Mouse (Mus musculus) neural tube, embryonic 11.5 days (tissue): ENCODE measurements around the gene Eif4enif1. TPM values are rescaled to one million over a fixed set of nuclear protein-coding genes. Genes with fewer than 3 reads are reported as not detected.

Experiments used
- ATAC-seq: fragments of 200-750 bp; cut with Nextera tagmentation; 2 replicates; pipeline ENCODE4 v1.8.0; 2017; ENCODE audit warnings: moderate number of reproducible peaks, mild to moderate bottlenecking, moderate TSS enrichment, moderate library complexity; ENCODE audit not compliant: insufficient read depth, low FRiP score, low TSS enrichment
- DNase-seq: peaks from one replicate; pipeline ENCODE4 v3.0.0-alpha.2; 2015; ENCODE audit warnings: low spot score
- H3K27ac ChIP-seq: fragments of 300-500 bp; sonication (generic); 2 replicates; pipeline ENCODE4 v1.5.1; 2014; ENCODE audit warnings: low read depth, mild to moderate bottlenecking, low read length
- H3K27me3 ChIP-seq: fragments of 300-500 bp; sonication (generic); 2 replicates; pipeline ENCODE4 v1.6.1; 2014; ENCODE audit warnings: mild to moderate bottlenecking, low read length, mixed read lengths; ENCODE audit not compliant: control insufficient read depth, insufficient read depth
- H3K36me3 ChIP-seq: fragments of 300-500 bp; sonication (generic); 2 replicates; pipeline ENCODE4 v1.6.1; 2014; ENCODE audit warnings: mild to moderate bottlenecking, low read length, moderate library complexity, mixed read lengths; ENCODE audit not compliant: control insufficient read depth, insufficient read depth
- H3K4me1 ChIP-seq: fragments of 300-500 bp; sonication (generic); 2 replicates; pipeline ENCODE4 v1.6.1; 2014; ENCODE audit warnings: low read length, mixed read lengths; ENCODE audit not compliant: control insufficient read depth, insufficient read depth
- H3K4me2 ChIP-seq: fragments of 300-500 bp; sonication (generic); 2 replicates; pipeline ENCODE4 v1.6.1; 2014; ENCODE audit warnings: low read depth, mild to moderate bottlenecking, moderate library complexity
- H3K4me3 ChIP-seq: fragments of 300-500 bp; sonication (generic); 2 replicates; pipeline ENCODE4 v1.5.1; 2014; ENCODE audit warnings: low read depth, low read length
- H3K9ac ChIP-seq: fragments of 300-500 bp; sonication (generic); 2 replicates; pipeline ENCODE4 v1.6.1; 2014; ENCODE audit warnings: mild to moderate bottlenecking, low read length
- H3K9me3 ChIP-seq: fragments of 300-500 bp; sonication (generic); 2 replicates; pipeline ENCODE4 v1.6.1; 2016; ENCODE audit warnings: low read length; ENCODE audit not compliant: control insufficient read depth
- WGBS: fragments of 180-500 bp; shearing (Covaris S2); extraction: QIAGEN DNeasy Blood & Tissue Kit; methylation state at CpG from one replicate; pipeline ENCODE4 v1.1.7; 2014; 5-methylcytosine and 5-hydroxymethylcytosine counted together
- polyA plus RNA-seq: library from polyadenylated mRNA; unstranded; fragments of >200 nt; fragmentation: Nextera tagmentation; extraction: Ambion mirVana; gene quantifications from 2 replicates; pipeline ENCODE4 v1.2.1, GENCODE M21; 2014

Eif4enif1 gene
- polyA plus RNA-seq, 1 experiment from 2014 or later, result 66.8 TPM

GRCm38 (mm10) chr11:3232248-3232647, 30.1 kb downstream of the Eif4enif1 start:
- H3K27me3 ChIP-seq, result no peaks in the 10 kb centered on the region
- no peaks in the 10 kb centered on the region for H3K9me3 ChIP-seq
- H3K9ac ChIP-seq, result no peak overlapping the region
- no peak overlapping the region for H3K4me2 ChIP-seq
- no peak for ATAC-seq
- H3K27ac ChIP-seq, result no peak overlapping the region
- H3K4me1 ChIP-seq, result no peaks in the 10 kb centered on the region
- WGBS, result 89% methylated on average over 3 of the region's 3 CpGs
- no peak for DNase-seq
- no peak overlapping the region for H3K4me3 ChIP-seq
- H3K36me3 ChIP-seq, result peaks cover 27% of the 10 kb centered on the region

GRCm38 (mm10) chr11:3233704-3234103, 31.5 kb downstream of the Eif4enif1 start:
- Histone ChIP-seq H3K4me3 (no peak overlapping the region), H3K27me3 (no peaks in the 10 kb centered on the region), H3K36me3 (peaks cover 30% of the 10 kb centered on the region), H3K9ac (no peak overlapping the region), H3K4me1 (no peaks in the 10 kb centered on the region), H3K9me3 (no peaks in the 10 kb centered on the region), H3K27ac (no peak overlapping the region), H3K4me2 (no peak overlapping the region)
- no peak for ATAC-seq
- WGBS, result 96% methylated on average over 4 of the region's 4 CpGs
- no peak for DNase-seq

GRCm38 (mm10) chr11:3235277-3235676, 33.1 kb downstream of the Eif4enif1 start:
- Histone ChIP-seq H3K4me3 (no peak overlapping the region), H3K9me3 (no peaks in the 10 kb centered on the region), H3K27me3 (no peaks in the 10 kb centered on the region), H3K4me2 (no peak overlapping the region), H3K27ac (no peak overlapping the region), H3K36me3 (peaks cover 30% of the 10 kb centered on the region), H3K4me1 (no peaks in the 10 kb centered on the region), H3K9ac (no peak overlapping the region)
- 90% methylated on average over 5 of the region's 5 CpGs for WGBS
- DNase-seq, result no peak
- no peak for ATAC-seq

GRCm38 (mm10) chr11:3242395-3242794, 40.2 kb downstream of the Eif4enif1 start:
- ATAC-seq (no peak), DNase-seq (no peak)
- H3K4me2 ChIP-seq, result no peak overlapping the region
- no peaks in the 10 kb centered on the region for H3K27me3 ChIP-seq
- WGBS, result 93% methylated on average over 7 of the region's 7 CpGs
- H3K9me3 ChIP-seq, result no peaks in the 10 kb centered on the region
- no peak overlapping the region for H3K4me3 ChIP-seq
- no peak overlapping the region for H3K27ac ChIP-seq
- no peaks in the 10 kb centered on the region for H3K4me1 ChIP-seq
- no peak overlapping the region for H3K9ac ChIP-seq
- peaks cover 39% of the 10 kb centered on the region for H3K36me3 ChIP-seq

- Histone ChIP-seq H3K27me3 (no peaks in the 10 kb centered on the region), H3K9me3 (no peaks in the 10 kb centered on the region), H3K9ac (no peak overlapping the region), H3K4me3 (no peak overlapping the region), H3K27ac (no peak overlapping the region), H3K4me1 (no peaks in the 10 kb centered on the region), H3K4me2 (no peak overlapping the region), H3K36me3 (peaks cover 37% of the 10 kb centered on the region)
- no peak for DNase-seq
- ATAC-seq, result no peak
- 84% methylated on average over 4 of the region's 4 CpGs for WGBS
Measured at GRCm38 (mm10) chr11:3243771-3244170, 41.6 kb downstream of the Eif4enif1 start.

GRCm38 (mm10) chr11:3247387-3247786, 45.2 kb downstream of the Eif4enif1 start:
- ATAC-seq, result no peak
- no peak for DNase-seq
- WGBS, result 96% methylated on average over 2 of the region's 2 CpGs
- H3K4me2 ChIP-seq, result no peak overlapping the region
- H3K27me3 ChIP-seq, result no peaks in the 10 kb centered on the region
- no peak overlapping the region for H3K4me3 ChIP-seq
- H3K9me3 ChIP-seq, result no peaks in the 10 kb centered on the region
- peaks cover 42% of the 10 kb centered on the region for H3K36me3 ChIP-seq
- no peaks in the 10 kb centered on the region for H3K4me1 ChIP-seq
- no peak overlapping the region for H3K27ac ChIP-seq
- no peak overlapping the region for H3K9ac ChIP-seq

- no peak overlapping the region for H3K27ac ChIP-seq
- DNase-seq (no peak), ATAC-seq (no peak)
- H3K4me2 ChIP-seq, result no peak overlapping the region
- no peaks in the 10 kb centered on the region for H3K9me3 ChIP-seq
- WGBS, result 93% methylated on average over 1 of the region's 1 CpGs
- H3K9ac ChIP-seq, result no peak overlapping the region
- peaks cover 21% of the 10 kb centered on the region for H3K36me3 ChIP-seq
- no peaks in the 10 kb centered on the region for H3K27me3 ChIP-seq
- peaks cover 6% of the 10 kb centered on the region; the same call in 1 of the 2 replicates for H3K4me1 ChIP-seq
- H3K4me3 ChIP-seq, result no peak overlapping the region
Measured at GRCm38 (mm10) chr11:3259537-3259936, 57.3 kb downstream of the Eif4enif1 start.

GRCm38 (mm10) chr11:3265291-3266078, 63.3 kb downstream of the Eif4enif1 start:
- Histone ChIP-seq H3K36me3 (peaks cover 10% of the 10 kb centered on the region), H3K4me2 (peak overlapping the region; percentile 76), H3K27ac (peak overlapping the region; percentile 80), H3K9ac (peak overlapping the region; percentile 93), H3K4me1 (peaks cover 11% of the 10 kb centered on the region; the same call in 1 of the 2 replicates), H3K4me3 (peak overlapping the region; percentile 67), H3K27me3 (no peaks in the 10 kb centered on the region), H3K9me3 (no peaks in the 10 kb centered on the region)
- under 1% methylated on average over 26 of the region's 26 CpGs for WGBS
- ATAC-seq (no peak), DNase-seq (peak; percentile 45)

- Histone ChIP-seq H3K9ac (peak within 1 kb of the TSS; percentile 93), H3K27ac (peak within 1 kb of the TSS; percentile 80), H3K4me2 (peak within 1 kb of the TSS; percentile 76), H3K9me3 (no peaks in the 10 kb centered on the region), H3K27me3 (no peaks in the 10 kb centered on the region), H3K36me3 (peaks cover 9% of the 10 kb centered on the region), H3K4me3 (peak within 1 kb of the TSS; percentile 67), H3K4me1 (peaks cover 11% of the 10 kb centered on the region; the same call in 1 of the 2 replicates)
- DNase-seq (peak; percentile 98), ATAC-seq (peak; percentile 98)
- WGBS, result under 1% methylated on average over 72 of the region's 72 CpGs
Measured at GRCm38 (mm10) chr11:3266079-3266685, 64.0 kb downstream of the Eif4enif1 start, which contains the start of gene Drg1. Drg1 (minus strand) TSS chr11:3266415.
